Mouse (Mus musculus) myocyte (in vitro differentiated cells): ENCODE measurements at regions not wholly inside any gene's neighbourhood (a gene's known extent, or its start where the extent isn't known, plus 50 kb on each side); places are given as distances from the start of the nearest gene placed in this dataset.

Experiments used
- E2F4 ChIP-seq: IDR thresholded peaks from one replicate; pipeline ENCODE4 v1.6.1; 2011; ENCODE audit warnings: mild to moderate bottlenecking, control low read depth, moderate library complexity; ENCODE audit not compliant: insufficient read depth
- MAX ChIP-seq: IDR thresholded peaks from one replicate; pipeline ENCODE4 v1.6.1; 2011; ENCODE audit warnings: low read depth, mild to moderate bottlenecking, control low read depth
- POLR2A ChIP-seq: IDR thresholded peaks from one replicate; pipeline ENCODE4 v1.6.1; 2011; ENCODE audit warnings: low read depth, mild to moderate bottlenecking, control low read depth, moderate library complexity; ENCODE audit not compliant: insufficient read length
- POLR2AphosphoS2 ChIP-seq: IDR thresholded peaks from one replicate; pipeline ENCODE4 v1.6.1; 2011; ENCODE audit warnings: low read depth, control low read depth; ENCODE audit not compliant: insufficient read length
- REST ChIP-seq: IDR thresholded peaks from one replicate; pipeline ENCODE4 v1.6.1; 2011; ENCODE audit warnings: mild to moderate bottlenecking, control low read depth, moderate library complexity; ENCODE audit not compliant: insufficient read depth, insufficient read length
- TCF12 ChIP-seq: IDR thresholded peaks from one replicate; pipeline ENCODE4 v1.6.1; 2011; ENCODE audit warnings: mild to moderate bottlenecking, control low read depth; ENCODE audit not compliant: poor library complexity, insufficient read depth, severe bottlenecking
- TCF3 ChIP-seq: IDR thresholded peaks from one replicate; pipeline ENCODE4 v1.6.1; 2011; ENCODE audit warnings: low read depth, control low read depth; ENCODE audit not compliant: insufficient read length
- USF1 ChIP-seq: IDR thresholded peaks from one replicate; pipeline ENCODE4 v1.6.1; 2011; ENCODE audit warnings: low read depth, mild to moderate bottlenecking, control low read depth, moderate library complexity

DNA sequence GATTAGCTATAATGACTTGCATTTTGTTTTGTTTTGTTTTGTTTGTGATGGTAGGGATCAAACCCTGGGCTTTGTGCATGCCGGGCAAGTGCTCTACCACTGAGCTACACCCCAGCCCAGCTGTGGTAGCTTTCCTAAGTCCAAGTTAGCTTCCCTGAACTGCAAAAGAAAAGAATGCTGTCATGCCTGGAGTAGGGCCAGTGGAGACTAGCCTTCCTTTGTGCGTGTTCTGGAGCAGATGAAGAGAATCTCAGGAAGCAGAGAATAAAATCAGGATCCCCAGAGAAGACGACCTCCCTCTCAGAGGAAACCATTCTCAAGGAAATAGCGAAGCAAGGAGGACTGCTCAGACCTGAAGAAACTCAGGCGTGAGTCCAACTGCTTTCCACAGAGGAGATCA lies 123.8 kb downstream of the Polr2m start:
- TF ChIP-seq POLR2A (no peak), POLR2AphosphoS2 (no peak), USF1 (no peak), TCF3 (no peak), TCF12 (no peak), REST (no peak), E2F4 (no peak), MAX (no peak)
